Mouse (Mus musculus): ENCODE data around the gene Bmpr2.

- TF ChIP-seq CTCF (IDR thresholded peaks at IDR 0.05) (no peak), EP300 (IDR thresholded peaks at IDR 0.05) (no peak)
Measured at GRCm38 (mm10) chr1:59830194-59830593, 67.0 kb downstream of the Bmpr2 start.
